In the genomic region with DNA sequence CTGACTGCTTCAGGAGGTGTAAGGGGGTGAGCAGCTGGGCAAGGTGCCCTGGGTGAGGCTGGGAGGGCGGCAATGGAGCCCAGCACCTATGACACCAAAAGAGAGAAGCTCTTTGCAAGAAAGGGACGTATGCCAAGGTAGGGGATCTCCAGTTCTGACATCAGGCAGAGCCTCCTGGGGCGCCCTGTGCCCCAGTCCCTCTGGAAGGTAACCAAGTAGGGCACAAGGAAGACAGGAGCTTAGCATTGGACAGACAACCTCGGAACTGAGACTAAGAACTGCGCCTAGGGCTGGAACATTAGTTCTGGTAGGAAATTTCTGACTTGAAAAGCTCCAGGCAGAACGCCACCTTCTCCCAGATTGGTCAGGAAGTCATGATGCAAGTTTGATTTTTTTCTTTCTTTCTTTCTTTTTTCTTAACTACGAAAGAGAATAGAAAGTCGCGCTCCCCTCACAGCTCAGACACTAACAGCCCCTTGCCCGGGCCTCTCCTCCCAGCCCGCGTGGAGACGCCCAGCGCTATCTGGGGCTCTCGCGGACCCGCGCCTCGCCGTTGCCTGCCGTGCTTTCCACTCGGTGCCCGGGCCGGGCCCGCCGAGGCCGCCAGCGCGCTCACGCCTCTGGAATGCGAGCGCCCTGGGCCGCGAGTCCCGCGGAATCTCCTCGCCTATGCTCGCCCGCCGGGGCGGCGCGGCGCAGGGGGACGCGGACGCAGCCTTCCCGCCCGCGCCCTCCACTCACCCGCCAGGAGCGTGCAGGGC, we compare ENCODE assay signal across 7 mouse cellular contexts. TPM values are rescaled to one million over a fixed set of nuclear protein-coding genes. Genes with fewer than 3 reads are reported as not detected.
A peak's percentile ranks its signal among the peaks of the same experiment; 100 is the strongest.
DNase-seq lines count a peak whose midpoint lies in the region; ATAC-seq and TF ChIP-seq lines count a peak whose summit lies in the region.

No protein-coding gene starts in this region.

- H3K4me2 ChIP-seq in hindbrain, embryonic 14.5 days (replicated peaks), result peak overlapping the region; percentile 88
- H3K4me2 ChIP-seq in liver, embryonic 11.5 days, result peak overlapping the region; percentile 85
- peak overlapping the region; percentile 80 for H3K4me2 ChIP-seq in neural tube, embryonic 13.5 days

- no peak overlapping the region for H3K27ac ChIP-seq in hindbrain, embryonic 14.5 days
- peak overlapping the region; percentile 89 for H3K27ac ChIP-seq in liver, embryonic 11.5 days (ENCODE audit: low read depth, low read length)
- peak overlapping the region; percentile 33; the same call in 1 of the 2 replicates for H3K27ac ChIP-seq in neural tube, embryonic 13.5 days (replicated peaks)

- peaks cover 76% of the 10 kb centered on the region for H3K4me1 ChIP-seq in E14TG2a.4 (replicated peaks; ENCODE audit: low read depth, low read length)
- H3K4me1 ChIP-seq in hindbrain, embryonic 14.5 days (replicated peaks; ENCODE audit: control insufficient read depth, insufficient read depth, low read length), result 0 out of 2 replicates have a peak, but pooled peaks cover 8% of the 10 kb centered on the region
- peaks cover 45% of the 10 kb centered on the region for H3K4me1 ChIP-seq in liver, embryonic 11.5 days (replicated peaks; ENCODE audit: control insufficient read depth, insufficient read depth, low read length)
- peaks cover 18% of the 10 kb centered on the region; the same call in 1 of the 2 replicates for H3K4me1 ChIP-seq in neural tube, embryonic 13.5 days (replicated peaks)

- no peaks in the 10 kb centered on the region for H3K9me3 ChIP-seq in E14TG2a.4 (ENCODE audit: low read length)
- H3K9me3 ChIP-seq in hindbrain, embryonic 14.5 days (ENCODE audit: control insufficient read depth, low read length), result no peaks in the 10 kb centered on the region
- H3K9me3 ChIP-seq in liver, embryonic 11.5 days (ENCODE audit: control insufficient read depth, low read length), result no peaks in the 10 kb centered on the region
- no peaks in the 10 kb centered on the region for H3K9me3 ChIP-seq in neural tube, embryonic 13.5 days

- 3% methylated on average over 52 of the region's 52 CpGs for WGBS in hindbrain, embryonic 14.5 days
- WGBS in liver, embryonic 11.5 days, result 1% methylated on average over 52 of the region's 52 CpGs
- WGBS in neural tube, embryonic 13.5 days, result 5% methylated on average over 52 of the region's 52 CpGs

- peak overlapping the region; percentile 64 for H3K9ac ChIP-seq in hindbrain, embryonic 14.5 days
- peak overlapping the region; percentile 95 for H3K9ac ChIP-seq in liver, embryonic 11.5 days (ENCODE audit: low read depth, low read length)
- H3K9ac ChIP-seq in neural tube, embryonic 13.5 days, result peak overlapping the region; percentile 71

- no peak for TF ChIP-seq CTCF in E14TG2a.4 (conservative IDR thresholded peaks at IDR 0.05; ENCODE audit: low read length)

- peaks cover 3% of the 10 kb centered on the region; the same call in 1 of the 2 replicates for H3K27me3 ChIP-seq in E14TG2a.4 (ENCODE audit: insufficient read depth, low read length)
- peaks cover 32% of the 10 kb centered on the region for H3K27me3 ChIP-seq in hindbrain, embryonic 14.5 days (ENCODE audit: control insufficient read depth, insufficient read depth, low read length)
- H3K27me3 ChIP-seq in liver, embryonic 11.5 days (replicated peaks; ENCODE audit: control insufficient read depth, insufficient read depth, low read length), result no peaks in the 10 kb centered on the region
- H3K27me3 ChIP-seq in neural tube, embryonic 13.5 days, result peaks cover 45% of the 10 kb centered on the region

- H3K4me3 ChIP-seq in E14TG2a.4 (replicated peaks; ENCODE audit: low read length), result peak overlapping the region; percentile 88
- peak overlapping the region; percentile 51 for H3K4me3 ChIP-seq in hindbrain, embryonic 14.5 days (replicated peaks; ENCODE audit: low read length)
- H3K4me3 ChIP-seq in liver, embryonic 11.5 days (ENCODE audit: low read depth, low read length), result peak overlapping the region; percentile 85
- peak overlapping the region; percentile 53 for H3K4me3 ChIP-seq in neural tube, embryonic 13.5 days

- ATAC-seq in hindbrain, embryonic 14.5 days (ENCODE audit: low FRiP score), result 0 out of 2 replicates have a peak, but pooled peaks have one; percentile 24
- ATAC-seq in liver, embryonic 11.5 days (replicated peaks; ENCODE audit: low FRiP score), result peak; percentile 13; the same call in 1 of the 2 replicates
- no peak; the same call in 1 of the 2 replicates for ATAC-seq in neural tube, embryonic 13.5 days (ENCODE audit: low read depth)

- H3K36me3 ChIP-seq in E14TG2a.4 (ENCODE audit: insufficient read depth, low read length), result peaks cover 27% of the 10 kb centered on the region
- H3K36me3 ChIP-seq in hindbrain, embryonic 14.5 days (replicated peaks; ENCODE audit: control insufficient read depth, insufficient read depth), result no peaks in the 10 kb centered on the region
- H3K36me3 ChIP-seq in liver, embryonic 11.5 days (ENCODE audit: control insufficient read depth, insufficient read depth, low read length), result no peaks in the 10 kb centered on the region
- H3K36me3 ChIP-seq in neural tube, embryonic 13.5 days, result no peaks in the 10 kb centered on the region

- peak; percentile 38 for DNase-seq in T-cell, adult 2 months (ENCODE audit: low spot score)
- peak; percentile 90 for DNase-seq in fat pad, adult 2 months (ENCODE audit: extremely low read depth, low read depth, low spot score)
- no peak for DNase-seq in hindbrain, embryonic 14.5 days (ENCODE audit: low spot score)
- peak; percentile 69 for DNase-seq in liver, embryonic 11.5 days (ENCODE audit: low spot score)
- no peak for DNase-seq in cerebellum, adult 8-10 months

RNA-seq across cellular contexts. Expression of a gene that starts 0.7 kb away (rescaled TPM):
- 3.1 and 3.7 TPM in 2 replicates for polyA plus RNA-seq in hindbrain, embryonic 14.5 days (2014; fragmentation: Nextera tagmentation; extraction: Ambion mirVana)
- polyA plus RNA-seq in liver, embryonic 11.5 days (2014; fragmentation: Nextera tagmentation; extraction: Ambion mirVana), result 29.7 and 45.8 TPM in 2 replicates
- polyA plus RNA-seq in neural tube, embryonic 13.5 days (2015; fragmentation: Nextera tagmentation; extraction: Ambion mirVana), result 3.2 and 6.2 TPM in 2 replicates

RNA-seq across cellular contexts. Expression of a gene that starts 17.4 kb away (rescaled TPM):
- 6.2 and 8.1 TPM in 2 replicates for polyA plus RNA-seq in hindbrain, embryonic 14.5 days (2014; fragmentation: Nextera tagmentation; extraction: Ambion mirVana)
- polyA plus RNA-seq in liver, embryonic 11.5 days (2014; fragmentation: Nextera tagmentation; extraction: Ambion mirVana), result 93.2 and 98.2 TPM in 2 replicates
- 7.3 and 9.2 TPM in 2 replicates for polyA plus RNA-seq in neural tube, embryonic 13.5 days (2015; fragmentation: Nextera tagmentation; extraction: Ambion mirVana)

RNA-seq across cellular contexts. Expression of a gene that starts 26.3 kb away (rescaled TPM):
- polyA plus RNA-seq in hindbrain, embryonic 14.5 days (2014; fragmentation: Nextera tagmentation; extraction: Ambion mirVana), result 183 and 187 TPM in 2 replicates
- 400 and 425 TPM in 2 replicates for polyA plus RNA-seq in liver, embryonic 11.5 days (2014; fragmentation: Nextera tagmentation; extraction: Ambion mirVana)
- polyA plus RNA-seq in neural tube, embryonic 13.5 days (2015; fragmentation: Nextera tagmentation; extraction: Ambion mirVana), result 133 and 161 TPM in 2 replicates

Comparison
In these comparisons a context has a peak if more than half of its experiments do, and no peak if none do; other contexts are left out.
1. DNase-seq: peak in T-cell, adult 2 months (single experiment), fat pad, adult 2 months (single experiment) and liver, embryonic 11.5 days (single experiment); none in hindbrain, embryonic 14.5 days (single experiment) and cerebellum, adult 8-10 months (single experiment).
2. Peak in every context shown above with its lines, with median percentiles within 50 percentile points of each other: H3K4me3 ChIP-seq, H3K4me2 ChIP-seq and H3K9ac ChIP-seq.